Mouse (Mus musculus) kidney, adult 2 months (tissue): ENCODE results near the gene Gm8206.
"Not testable (repeated sequence)": the region's sequence is repeated elsewhere in the genome, so short reads cannot be mapped to it uniquely, and the experiment has no call there.

Experiments
- CTCF ChIP-seq: fragments of 200-500 bp; conservative IDR thresholded peaks from 2 replicates; pipeline ENCODE4 v1.5.1; 2011; ENCODE audit warnings: low read depth, mild to moderate bottlenecking, control low read depth, low read length, moderate library complexity, mixed read lengths; ENCODE audit not compliant: insufficient read depth, insufficient read length
- POLR2A ChIP-seq: fragments of 200-500 bp; IDR thresholded peaks from one replicate; pipeline ENCODE4 v1.6.1; 2011; ENCODE audit warnings: low read depth, low read length, control low read depth

DNA sequence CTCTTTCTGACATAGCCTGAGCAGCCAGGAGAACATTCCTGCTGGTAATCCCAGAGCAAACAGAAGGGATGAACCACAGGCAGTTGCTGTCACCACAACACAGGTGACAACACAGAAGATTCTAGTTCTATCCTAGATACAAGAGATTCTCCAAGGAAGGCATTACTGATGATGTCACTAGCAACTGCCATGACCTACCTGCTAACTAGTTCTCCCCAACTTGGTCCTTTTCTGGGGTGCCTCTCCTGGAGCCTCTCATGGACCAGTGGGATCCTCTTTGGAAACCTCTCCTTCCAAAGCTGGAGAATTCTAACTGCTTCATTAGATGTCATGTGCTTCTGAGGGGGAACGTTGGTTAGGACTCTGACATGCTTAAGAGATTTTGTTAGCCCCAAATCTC, 32.0 kb upstream of the Gm8206 start, which contains the start of gene Gm3476:
- not testable (repeated sequence) for TF ChIP-seq POLR2A, CTCF
